Mouse (Mus musculus): ENCODE results near the gene Ehmt2. TPM values are rescaled to one million over a fixed set of nuclear protein-coding genes. Genes with fewer than 3 reads are reported as not detected.

Gene Ehmt2
- polyA plus RNA-seq, 2 experiments: 10.2 to 29.7 TPM

- Histone ChIP-seq H3K9me3 (ENCODE audit: control insufficient read depth, low read length) (no peaks in the 10 kb centered on the region), H3K36me3 (replicated peaks; ENCODE audit: control insufficient read depth, insufficient read depth, low read depth) (no peaks in the 10 kb centered on the region), H3K27ac (peak overlapping the region; percentile 2), H3K9ac (replicated peaks) (peak overlapping the region; percentile 52), H3K4me1 (replicated peaks; ENCODE audit: control insufficient read depth in 2 of 2, insufficient read depth in 2 of 2, low read length in 1 of 2) (peaks cover 9 to 10% of the 10 kb centered on the region in 2 experiments), H3K27me3 (ENCODE audit: control insufficient read depth, insufficient read depth, low read length) (peaks cover 17% of the 10 kb centered on the region), H3K4me3 (ENCODE audit: insufficient read depth in 1 of 2, low read depth in 2 of 2, low read length in 2 of 2) (peak overlapping the region; percentile 25 to 51), H3K4me2 (ENCODE audit: low read depth) (peak overlapping the region; percentile 82)
- TF ChIP-seq EP300 (IDR thresholded peaks at IDR 0.05; ENCODE audit: low read depth) (no peak), CTCF (IDR thresholded peaks at IDR 0.05; ENCODE audit: low read depth) (no peak)
- DNase-seq (ENCODE audit: low read depth in 3 of 3, low spot score in 3 of 3) (no peak), ATAC-seq (ENCODE audit: insufficient read depth) (peak; percentile 45; the same call in 1 of the 2 replicates)
- WGBS (ENCODE audit: insufficient replicate concordance): 5% methylated on average over 12 of the region's 12 CpGs
Measured at GRCm38 (mm10) chr17:34959881-34960515, 61.7 kb downstream of the Ehmt2 start.

- no peaks in the 10 kb centered on the region for H3K36me3 ChIP-seq (replicated peaks; ENCODE audit: control insufficient read depth, insufficient read depth, low read depth)
- H3K4me3 ChIP-seq (ENCODE audit: insufficient read depth in 1 of 2, low read depth in 2 of 2, low read length in 2 of 2): no peak overlapping the region
- H3K4me1 ChIP-seq (replicated peaks; ENCODE audit: control insufficient read depth in 2 of 2, insufficient read depth in 2 of 2, low read length in 1 of 2): peaks cover 9 to 10% of the 10 kb centered on the region in 2 experiments
- no peak overlapping the region; the same call in none of the 2 replicates for H3K4me2 ChIP-seq (ENCODE audit: low read depth)
- TF ChIP-seq EP300 (IDR thresholded peaks at IDR 0.05; ENCODE audit: low read depth) (no peak), CTCF (IDR thresholded peaks at IDR 0.05; ENCODE audit: low read depth) (no peak)
- H3K27me3 ChIP-seq (ENCODE audit: control insufficient read depth, insufficient read depth, low read length): peaks cover 17% of the 10 kb centered on the region
- no peak for ATAC-seq (ENCODE audit: insufficient read depth)
- DNase-seq (ENCODE audit: low read depth in 3 of 3, low spot score in 3 of 3): no peak
- H3K9ac ChIP-seq (replicated peaks): no peak overlapping the region
- no peaks in the 10 kb centered on the region for H3K9me3 ChIP-seq (ENCODE audit: control insufficient read depth, low read length)
- H3K27ac ChIP-seq: no peak overlapping the region
Measured at GRCm38 (mm10) chr17:34960702-34961493, 62.6 kb downstream of the Ehmt2 start.

DNA sequence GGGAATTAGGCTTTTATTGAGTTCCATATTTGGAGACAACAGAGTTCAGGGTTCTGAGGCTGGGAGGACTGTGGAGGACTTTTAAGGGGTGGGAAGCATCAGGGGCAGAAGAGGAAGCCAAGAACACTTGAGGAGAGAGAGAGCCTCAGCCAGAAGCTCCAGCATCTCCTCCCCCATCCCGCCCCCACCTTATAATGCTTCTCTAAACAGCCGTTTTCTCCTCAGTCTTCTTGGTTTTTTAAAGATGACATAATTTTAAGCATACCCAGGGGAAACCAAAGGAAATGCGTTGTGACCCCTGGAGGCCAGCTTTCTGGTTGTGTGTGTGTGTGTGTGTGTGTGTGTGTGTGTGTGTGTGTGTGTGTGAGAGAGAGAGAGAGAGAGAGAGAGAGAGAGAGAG is 63.9 kb downstream of the Ehmt2 start:
- ATAC-seq (ENCODE audit: insufficient read depth) (no peak), DNase-seq (ENCODE audit: low read depth in 3 of 3, low spot score in 3 of 3) (no peak)
- TF ChIP-seq CTCF (IDR thresholded peaks at IDR 0.05; ENCODE audit: low read depth): no peak
- TF ChIP-seq EP300 (IDR thresholded peaks at IDR 0.05; ENCODE audit: low read depth): no peak
- Histone ChIP-seq H3K4me1 (replicated peaks; ENCODE audit: control insufficient read depth in 2 of 2, insufficient read depth in 2 of 2, low read length in 1 of 2) (peaks cover 9 to 10% of the 10 kb centered on the region in 2 experiments), H3K36me3 (replicated peaks; ENCODE audit: control insufficient read depth, insufficient read depth, low read depth) (no peaks in the 10 kb centered on the region), H3K27me3 (ENCODE audit: control insufficient read depth, insufficient read depth, low read length) (peaks cover 14% of the 10 kb centered on the region), H3K27ac (no peak overlapping the region), H3K4me3 (ENCODE audit: insufficient read depth in 1 of 2, low read depth in 2 of 2, low read length in 2 of 2) (no peak overlapping the region), H3K4me2 (ENCODE audit: low read depth) (no peak overlapping the region), H3K9me3 (ENCODE audit: control insufficient read depth, low read length) (no peaks in the 10 kb centered on the region), H3K9ac (replicated peaks) (no peak overlapping the region)
- 13% methylated on average over 3 of the region's 3 CpGs for WGBS (ENCODE audit: insufficient replicate concordance)

- peaks cover 12% of the 10 kb centered on the region for H3K27me3 ChIP-seq (ENCODE audit: control insufficient read depth, insufficient read depth, low read length)
- no peak for DNase-seq (ENCODE audit: low read depth in 3 of 3, low spot score in 3 of 3)
- H3K27ac ChIP-seq: no peak overlapping the region
- H3K4me3 ChIP-seq (ENCODE audit: insufficient read depth in 1 of 2, low read depth in 2 of 2, low read length in 2 of 2): no peak overlapping the region
- no peak overlapping the region for H3K4me2 ChIP-seq (ENCODE audit: low read depth)
- H3K4me1 ChIP-seq (replicated peaks; ENCODE audit: control insufficient read depth in 2 of 2, insufficient read depth in 2 of 2, low read length in 1 of 2): peaks cover 9 to 10% of the 10 kb centered on the region in 2 experiments
- no peaks in the 10 kb centered on the region for H3K9me3 ChIP-seq (ENCODE audit: control insufficient read depth, low read length)
- H3K9ac ChIP-seq (replicated peaks): no peak overlapping the region
- TF ChIP-seq EP300 (IDR thresholded peaks at IDR 0.05; ENCODE audit: low read depth) (no peak), CTCF (IDR thresholded peaks at IDR 0.05; ENCODE audit: low read depth) (no peak)
- 38% methylated on average over 1 of the region's 1 CpGs for WGBS (ENCODE audit: insufficient replicate concordance)
- ATAC-seq (ENCODE audit: insufficient read depth): no peak
- no peaks in the 10 kb centered on the region for H3K36me3 ChIP-seq (replicated peaks; ENCODE audit: control insufficient read depth, insufficient read depth, low read depth)
Measured at GRCm38 (mm10) chr17:34962841-34963240, 64.6 kb downstream of the Ehmt2 start.

Small RNA genes lying within 50 kb of the gene (microRNA-seq; reads per million reads assigned to microRNA genes)
- not detected for gene Mir6972

Other genes starting within 250 kb of the Ehmt2 start
Only the 30 nearest of the 37 such genes appear.
- 2.6 and 2.9 TPM in 2 replicates for gene C4b, start 154.6 kb upstream of the Ehmt2 start, polyA plus RNA-seq (2012; rRNA removed)
- gene C4b, start 154.6 kb upstream of the Ehmt2 start, polyA plus RNA-seq (2014; fragmentation: Nextera tagmentation; extraction: Ambion mirVana): 3.4 and 4.8 TPM in 2 replicates
- 0.02 TPM in 1 of 2 replicates, not detected in the other for gene Cyp21a1, start 93.9 kb upstream of the Ehmt2 start, polyA plus RNA-seq (2012; rRNA removed)
- not detected in 2 replicates for gene Cyp21a1, start 93.9 kb upstream of the Ehmt2 start, polyA plus RNA-seq (2014; fragmentation: Nextera tagmentation; extraction: Ambion mirVana)
- 12.8 and 14.8 TPM in 2 replicates for gene Stk19, start 61.5 kb upstream of the Ehmt2 start, polyA plus RNA-seq (2012; rRNA removed)
- 10.6 and 13.3 TPM in 2 replicates for gene Stk19, start 61.5 kb upstream of the Ehmt2 start, polyA plus RNA-seq (2014; fragmentation: Nextera tagmentation; extraction: Ambion mirVana)
- 27.7 and 30.6 TPM in 2 replicates for gene Dxo, start 61.5 kb upstream of the Ehmt2 start, polyA plus RNA-seq (2012; rRNA removed)
- gene Dxo, start 61.5 kb upstream of the Ehmt2 start, polyA plus RNA-seq (2014; fragmentation: Nextera tagmentation; extraction: Ambion mirVana): 24.0 and 28.1 TPM in 2 replicates
- 21.4 and 22.3 TPM in 2 replicates for gene Skiv2l, start 48.3 kb upstream of the Ehmt2 start, polyA plus RNA-seq (2012; rRNA removed)
- gene Skiv2l, start 48.3 kb upstream of the Ehmt2 start, polyA plus RNA-seq (2014; fragmentation: Nextera tagmentation; extraction: Ambion mirVana): 15.0 and 20.2 TPM in 2 replicates
- 26.9 and 37.5 TPM in 2 replicates for gene Nelfe, start 48.1 kb upstream of the Ehmt2 start, polyA plus RNA-seq (2012; rRNA removed)
- gene Nelfe, start 48.1 kb upstream of the Ehmt2 start, polyA plus RNA-seq (2014; fragmentation: Nextera tagmentation; extraction: Ambion mirVana): 42.7 and 49.2 TPM in 2 replicates
- gene Cfb, start 36.0 kb upstream of the Ehmt2 start, polyA plus RNA-seq (2012; rRNA removed): 103 and 159 TPM in 2 replicates
- gene Cfb, start 36.0 kb upstream of the Ehmt2 start, polyA plus RNA-seq (2014; fragmentation: Nextera tagmentation; extraction: Ambion mirVana): 138 and 146 TPM in 2 replicates
- gene Zbtb12, start 19.0 kb upstream of the Ehmt2 start, polyA plus RNA-seq (2012; rRNA removed): 5.1 and 6.2 TPM in 2 replicates
- gene Zbtb12, start 19.0 kb upstream of the Ehmt2 start, polyA plus RNA-seq (2014; fragmentation: Nextera tagmentation; extraction: Ambion mirVana): 0.10 and 0.14 TPM in 2 replicates
- 0.02 TPM in 2 replicates for gene Gm20547, start 16.4 kb upstream of the Ehmt2 start, polyA plus RNA-seq (2012; rRNA removed)
- not detected in 2 replicates for gene Gm20547, start 16.4 kb upstream of the Ehmt2 start, polyA plus RNA-seq (2014; fragmentation: Nextera tagmentation; extraction: Ambion mirVana)
- 14.6 and 15.6 TPM in 2 replicates for gene C2, start 204 bp upstream of the Ehmt2 start, polyA plus RNA-seq (2012; rRNA removed)
- gene C2, start 204 bp upstream of the Ehmt2 start, polyA plus RNA-seq (2014; fragmentation: Nextera tagmentation; extraction: Ambion mirVana): 14.1 and 15.8 TPM in 2 replicates
- gene Slc44a4, start 16.0 kb downstream of the Ehmt2 start, polyA plus RNA-seq (2012; rRNA removed): 1.0 and 1.6 TPM in 2 replicates
- gene Slc44a4, start 16.0 kb downstream of the Ehmt2 start, polyA plus RNA-seq (2014; fragmentation: Nextera tagmentation; extraction: Ambion mirVana): 2.5 and 2.7 TPM in 2 replicates
- 9.7 and 11.0 TPM in 2 replicates for gene Neu1, start 32.8 kb downstream of the Ehmt2 start, polyA plus RNA-seq (2012; rRNA removed)
- gene Neu1, start 32.8 kb downstream of the Ehmt2 start, polyA plus RNA-seq (2014; fragmentation: Nextera tagmentation; extraction: Ambion mirVana): 10.1 and 10.4 TPM in 2 replicates
- gene Hspa1b, start 60.8 kb downstream of the Ehmt2 start, polyA plus RNA-seq (2012; rRNA removed): 1.5 and 3.5 TPM in 2 replicates
- not detected in 2 replicates for gene Hspa1b, start 60.8 kb downstream of the Ehmt2 start, polyA plus RNA-seq (2014; fragmentation: Nextera tagmentation; extraction: Ambion mirVana)
- not detected in 2 replicates for gene Gm20481, start 71.4 kb downstream of the Ehmt2 start, polyA plus RNA-seq (2012; rRNA removed)
- gene Gm20481, start 71.4 kb downstream of the Ehmt2 start, polyA plus RNA-seq (2014; fragmentation: Nextera tagmentation; extraction: Ambion mirVana): not detected in 2 replicates
- gene Hspa1a, start 73.7 kb downstream of the Ehmt2 start, polyA plus RNA-seq (2012; rRNA removed): 0.90 and 2.5 TPM in 2 replicates
- 0.38 and 0.41 TPM in 2 replicates for gene Hspa1a, start 73.7 kb downstream of the Ehmt2 start, polyA plus RNA-seq (2014; fragmentation: Nextera tagmentation; extraction: Ambion mirVana)
- 0.02 TPM in 1 of 2 replicates, not detected in the other for gene Hspa1l, start 74.2 kb downstream of the Ehmt2 start, polyA plus RNA-seq (2012; rRNA removed)
- gene Hspa1l, start 74.2 kb downstream of the Ehmt2 start, polyA plus RNA-seq (2014; fragmentation: Nextera tagmentation; extraction: Ambion mirVana): 0.19 and 0.25 TPM in 2 replicates
- gene Lsm2, start 83.4 kb downstream of the Ehmt2 start, polyA plus RNA-seq (2012; rRNA removed): 81.5 and 121 TPM in 2 replicates
- gene Lsm2, start 83.4 kb downstream of the Ehmt2 start, polyA plus RNA-seq (2014; fragmentation: Nextera tagmentation; extraction: Ambion mirVana): 122 and 132 TPM in 2 replicates
- gene Vars, start 102.5 kb downstream of the Ehmt2 start, polyA plus RNA-seq (2012; rRNA removed): 58.2 and 67.6 TPM in 2 replicates
- 61.7 and 77.3 TPM in 2 replicates for gene Vars, start 102.5 kb downstream of the Ehmt2 start, polyA plus RNA-seq (2014; fragmentation: Nextera tagmentation; extraction: Ambion mirVana)
- gene Vwa7, start 118.1 kb downstream of the Ehmt2 start, polyA plus RNA-seq (2012; rRNA removed): 0.12 and 0.18 TPM in 2 replicates
- 0.09 TPM in 1 of 2 replicates, not detected in the other for gene Vwa7, start 118.1 kb downstream of the Ehmt2 start, polyA plus RNA-seq (2014; fragmentation: Nextera tagmentation; extraction: Ambion mirVana)
- gene Sapcd1, start 129.5 kb downstream of the Ehmt2 start, polyA plus RNA-seq (2012; rRNA removed): 2.3 and 2.7 TPM in 2 replicates
- gene Sapcd1, start 129.5 kb downstream of the Ehmt2 start, polyA plus RNA-seq (2014; fragmentation: Nextera tagmentation; extraction: Ambion mirVana): 2.5 and 2.7 TPM in 2 replicates
- gene Msh5, start 148.3 kb downstream of the Ehmt2 start, polyA plus RNA-seq (2012; rRNA removed): 3.3 and 4.3 TPM in 2 replicates
- gene Msh5, start 148.3 kb downstream of the Ehmt2 start, polyA plus RNA-seq (2014; fragmentation: Nextera tagmentation; extraction: Ambion mirVana): 2.3 and 2.9 TPM in 2 replicates
- 76.4 and 78.0 TPM in 2 replicates for gene Clic1, start 151.5 kb downstream of the Ehmt2 start, polyA plus RNA-seq (2012; rRNA removed)
- 38.1 and 39.9 TPM in 2 replicates for gene Clic1, start 151.5 kb downstream of the Ehmt2 start, polyA plus RNA-seq (2014; fragmentation: Nextera tagmentation; extraction: Ambion mirVana)
- gene Ddah2, start 160.6 kb downstream of the Ehmt2 start, polyA plus RNA-seq (2012; rRNA removed): 12.0 and 12.3 TPM in 2 replicates
- gene Ddah2, start 160.6 kb downstream of the Ehmt2 start, polyA plus RNA-seq (2014; fragmentation: Nextera tagmentation; extraction: Ambion mirVana): 16.1 and 17.3 TPM in 2 replicates
- gene Ly6g6c, start 166.9 kb downstream of the Ehmt2 start, polyA plus RNA-seq (2012; rRNA removed): 0.26 and 0.48 TPM in 2 replicates
- 0.24 and 0.37 TPM in 2 replicates for gene Ly6g6c, start 166.9 kb downstream of the Ehmt2 start, polyA plus RNA-seq (2014; fragmentation: Nextera tagmentation; extraction: Ambion mirVana)
- 2.3 and 2.6 TPM in 2 replicates for gene Mpig6b, start 167.7 kb downstream of the Ehmt2 start, polyA plus RNA-seq (2012; rRNA removed)
- 4.0 and 6.6 TPM in 2 replicates for gene Mpig6b, start 167.7 kb downstream of the Ehmt2 start, polyA plus RNA-seq (2014; fragmentation: Nextera tagmentation; extraction: Ambion mirVana)
- 0.08 and 0.32 TPM in 2 replicates for gene Ly6g6e, start 178.4 kb downstream of the Ehmt2 start, polyA plus RNA-seq (2012; rRNA removed)
- not detected in 2 replicates for gene Ly6g6e, start 178.4 kb downstream of the Ehmt2 start, polyA plus RNA-seq (2014; fragmentation: Nextera tagmentation; extraction: Ambion mirVana)
- gene Ly6g6d, start 179.6 kb downstream of the Ehmt2 start, polyA plus RNA-seq (2012; rRNA removed): 0.95 and 1.2 TPM in 2 replicates
- 0.28 and 0.77 TPM in 2 replicates for gene Ly6g6d, start 179.6 kb downstream of the Ehmt2 start, polyA plus RNA-seq (2014; fragmentation: Nextera tagmentation; extraction: Ambion mirVana)
- gene Ly6g6f, start 187.1 kb downstream of the Ehmt2 start, polyA plus RNA-seq (2012; rRNA removed): 4.1 and 5.1 TPM in 2 replicates
- gene Ly6g6f, start 187.1 kb downstream of the Ehmt2 start, polyA plus RNA-seq (2014; fragmentation: Nextera tagmentation; extraction: Ambion mirVana): 5.0 and 6.3 TPM in 2 replicates
- gene Abhd16a, start 190.8 kb downstream of the Ehmt2 start, polyA plus RNA-seq (2012; rRNA removed): 29.1 and 30.0 TPM in 2 replicates
- gene Abhd16a, start 190.8 kb downstream of the Ehmt2 start, polyA plus RNA-seq (2014; fragmentation: Nextera tagmentation; extraction: Ambion mirVana): 42.3 and 44.3 TPM in 2 replicates
- not detected in 2 replicates for gene Ly6g5c, start 209.8 kb downstream of the Ehmt2 start, polyA plus RNA-seq (2012; rRNA removed)
- gene Ly6g5c, start 209.8 kb downstream of the Ehmt2 start, polyA plus RNA-seq (2014; fragmentation: Nextera tagmentation; extraction: Ambion mirVana): not detected in 2 replicates

All from liver, embryonic 14.5 days (tissue).